Mouse (Mus musculus): ENCODE data around the gene Usp2.

The Usp2 gene

GRCm38 (mm10) chr9:44066785-44067225, at the start of gene Usp2:
Usp2 (plus strand) TSS chr9:44067021.
- DNase-seq: peak; percentile 100

DNA sequence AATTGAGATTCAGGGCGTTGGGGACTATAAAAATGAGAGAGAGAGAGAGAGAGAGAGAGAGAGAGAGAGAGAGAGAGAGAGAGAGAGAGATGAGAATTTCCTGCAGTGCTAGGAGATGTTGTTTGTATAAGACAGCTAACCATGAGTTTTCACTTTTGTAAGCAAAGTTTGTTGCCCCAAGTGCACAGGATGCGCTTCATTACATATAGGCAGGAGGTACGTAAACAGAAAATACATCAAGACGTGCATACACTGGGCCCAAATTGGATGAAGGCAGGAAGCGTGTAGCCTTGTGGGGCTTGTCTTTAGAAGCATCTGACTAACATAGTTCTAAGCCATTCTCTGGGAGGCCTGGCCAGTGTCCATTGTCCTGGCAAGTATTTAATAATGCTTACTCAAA, 49.0 kb upstream of the Usp2 start:
- no peak for DNase-seq

DNA sequence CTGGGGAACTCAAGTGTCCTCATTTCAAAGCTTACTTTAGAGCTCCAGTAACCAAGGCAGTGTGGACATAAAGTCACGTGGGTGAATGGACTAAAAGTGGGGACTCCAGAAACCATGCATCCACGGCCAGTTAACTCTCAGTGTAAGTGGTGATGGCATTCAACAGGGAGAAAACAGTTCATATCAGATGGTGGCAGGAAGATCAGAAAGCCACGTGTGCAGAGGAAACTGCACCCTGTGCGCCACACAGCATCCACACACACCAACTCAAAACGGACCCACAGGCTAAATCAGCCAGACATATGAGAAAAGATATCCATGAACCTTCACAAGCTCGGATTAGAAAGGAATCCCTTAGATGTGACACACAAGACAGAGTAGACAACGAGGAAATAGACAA, 46.8 kb upstream of the Usp2 start:
- DNase-seq: no peak

DNA sequence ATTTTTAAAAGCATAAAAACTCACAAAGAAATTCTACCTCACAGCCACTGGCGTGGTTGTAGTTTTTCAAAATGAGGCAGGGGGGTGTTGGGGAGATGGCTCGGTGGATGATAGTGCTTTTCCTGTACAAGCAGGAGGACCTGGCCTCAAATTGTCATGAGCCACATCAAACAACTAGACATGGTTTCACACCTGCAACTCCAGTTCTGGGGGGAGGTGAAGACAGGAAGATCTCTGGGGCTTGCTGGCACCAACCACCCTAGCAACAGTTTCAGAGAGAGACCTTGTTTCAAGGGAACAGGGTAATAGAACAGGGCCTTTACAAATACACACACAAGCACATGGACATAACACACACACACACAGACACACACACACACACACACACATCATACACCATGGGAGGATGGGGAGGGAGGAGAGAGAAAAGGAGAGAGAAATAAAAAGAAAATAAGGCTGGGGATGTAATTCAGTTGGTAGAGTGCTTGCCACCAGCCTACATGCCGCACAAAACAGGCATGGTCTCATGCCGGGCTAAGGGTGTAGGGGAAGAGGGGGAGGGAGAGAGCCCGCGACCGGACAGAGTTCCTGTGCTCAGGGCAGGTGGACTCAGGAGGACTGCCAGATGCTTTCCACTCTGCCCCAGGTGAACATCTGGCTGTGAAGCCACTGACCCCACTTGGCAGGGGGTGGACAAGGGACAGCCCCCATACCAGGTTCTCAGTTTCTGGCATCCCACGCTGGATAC, 44.5 kb upstream of the Usp2 start:
- no peak for DNase-seq

GRCm38 (mm10) chr9:44024096-44024495, 42.7 kb upstream of the Usp2 start:
- no peak for DNase-seq

GRCm38 (mm10) chr9:44029580-44030236, 37.1 kb upstream of the Usp2 start:
- no peak for DNase-seq

DNA sequence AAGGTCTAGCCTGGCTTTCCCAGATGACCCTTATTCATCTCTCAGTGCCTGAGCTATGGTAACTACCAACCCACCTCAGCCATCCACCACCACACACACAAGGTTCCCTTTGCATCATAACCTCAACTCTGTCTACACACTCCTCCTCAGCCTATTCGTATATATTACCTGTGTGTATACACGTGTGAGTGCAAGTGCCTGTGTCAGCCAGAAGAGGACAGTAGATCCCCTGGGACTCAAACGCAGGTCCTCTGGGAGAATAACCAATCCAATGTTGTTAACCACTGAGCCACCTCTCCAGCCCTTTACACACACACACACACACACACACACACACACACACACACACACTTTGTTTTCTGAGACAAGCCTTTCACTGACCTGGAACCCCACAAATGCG, 36.2 kb upstream of the Usp2 start:
- no peak for DNase-seq

- DNase-seq: no peak
Observed at GRCm38 (mm10) chr9:44031079-44031478, 35.7 kb upstream of the Usp2 start.

DNA sequence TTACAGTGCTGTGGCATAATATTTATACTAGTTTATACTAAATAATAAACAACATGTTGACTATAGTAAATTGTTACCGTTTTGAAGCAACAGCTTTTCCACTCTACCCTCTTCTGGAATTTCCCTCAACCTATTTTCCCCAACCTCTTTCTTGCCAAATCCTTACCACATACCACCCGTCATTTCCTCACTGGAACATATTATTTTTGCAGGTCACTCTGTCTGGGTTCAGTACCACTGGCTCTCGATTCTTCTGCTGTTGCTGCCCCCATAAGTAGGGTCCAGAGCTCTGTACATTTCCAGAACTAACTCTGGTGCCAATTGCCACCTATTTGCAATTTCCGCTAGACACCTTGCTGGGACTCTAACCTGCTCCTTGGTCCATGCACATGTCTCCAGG, 34.9 kb upstream of the Usp2 start:
- no peak for DNase-seq

- DNase-seq: no peak
Observed at GRCm38 (mm10) chr9:44033317-44033716, 33.5 kb upstream of the Usp2 start.

GRCm38 (mm10) chr9:44033957-44034727, 32.7 kb upstream of the Usp2 start:
- no peak for DNase-seq

DNA sequence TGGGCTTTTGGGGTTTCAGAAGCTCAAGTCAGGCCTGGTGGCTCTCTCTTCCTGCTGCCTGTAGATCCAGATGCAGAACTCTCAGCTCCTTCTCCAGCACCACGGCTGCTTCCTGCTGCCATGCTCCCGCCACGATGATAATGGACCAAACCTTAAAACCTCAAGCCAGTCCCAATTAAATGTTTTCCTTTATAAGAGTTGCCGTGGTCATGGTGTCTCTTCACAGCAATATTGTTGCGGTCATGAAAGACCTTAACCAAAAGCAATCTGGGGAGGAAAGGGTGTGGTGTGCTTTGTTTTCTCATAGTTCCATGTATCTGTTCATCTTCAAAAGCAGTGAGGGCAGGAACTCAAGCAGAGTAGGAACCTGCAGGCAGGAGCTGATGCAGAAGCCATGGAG, 29.7 kb upstream of the Usp2 start:
- DNase-seq: no peak

- no peak for DNase-seq
Observed at GRCm38 (mm10) chr9:44041511-44042395, 25.1 kb upstream of the Usp2 start.

- no peak for DNase-seq
Observed at GRCm38 (mm10) chr9:44042396-44042680, 24.5 kb upstream of the Usp2 start.

- peak; percentile 56 for DNase-seq
Observed at GRCm38 (mm10) chr9:44042836-44043707, 23.7 kb upstream of the Usp2 start, which contains the start of gene Thy1. Thy1 (plus strand) TSS chr9:44043384.

- no peak for DNase-seq
Observed at GRCm38 (mm10) chr9:44043708-44044425, 23.0 kb upstream of the Usp2 start.

- peak; percentile 44 for DNase-seq
Observed at GRCm38 (mm10) chr9:44044426-44045157, 22.2 kb upstream of the Usp2 start.

DNA sequence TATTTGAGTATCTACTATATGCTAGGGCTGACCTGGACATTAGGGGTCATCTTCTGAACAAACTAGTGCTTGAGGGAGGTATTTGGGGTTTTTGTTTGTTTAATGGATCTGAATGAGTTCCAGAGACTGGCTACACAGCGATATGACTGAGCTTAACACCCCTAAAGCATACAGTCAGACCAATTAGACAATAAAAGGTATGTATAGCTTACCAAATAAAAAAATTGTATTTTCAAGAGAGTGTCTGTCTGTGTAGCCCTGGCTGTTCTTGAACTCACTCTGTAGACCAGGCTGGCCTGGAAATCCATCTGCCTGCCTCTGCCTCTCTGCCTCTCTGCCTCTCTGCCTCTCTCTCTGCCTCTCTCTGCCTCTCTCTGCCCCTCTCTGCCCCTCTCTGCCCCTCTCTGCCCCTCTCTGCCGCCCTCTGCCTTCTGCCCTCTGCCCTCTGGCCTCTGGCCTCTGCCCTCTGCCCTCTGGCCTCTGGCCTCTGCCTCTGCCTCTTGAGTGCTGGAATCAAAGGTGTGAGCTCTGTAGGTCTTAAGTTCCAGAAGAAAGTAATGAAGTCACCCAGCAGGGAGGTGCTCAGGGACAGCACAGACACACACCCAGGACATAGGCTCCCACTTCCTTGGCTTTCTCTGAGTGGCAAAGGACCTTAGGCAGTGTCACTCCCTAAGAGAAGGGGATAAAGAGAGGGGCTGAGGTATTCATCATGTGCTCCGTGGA, 21.5 kb upstream of the Usp2 start:
- no peak for DNase-seq

DNA sequence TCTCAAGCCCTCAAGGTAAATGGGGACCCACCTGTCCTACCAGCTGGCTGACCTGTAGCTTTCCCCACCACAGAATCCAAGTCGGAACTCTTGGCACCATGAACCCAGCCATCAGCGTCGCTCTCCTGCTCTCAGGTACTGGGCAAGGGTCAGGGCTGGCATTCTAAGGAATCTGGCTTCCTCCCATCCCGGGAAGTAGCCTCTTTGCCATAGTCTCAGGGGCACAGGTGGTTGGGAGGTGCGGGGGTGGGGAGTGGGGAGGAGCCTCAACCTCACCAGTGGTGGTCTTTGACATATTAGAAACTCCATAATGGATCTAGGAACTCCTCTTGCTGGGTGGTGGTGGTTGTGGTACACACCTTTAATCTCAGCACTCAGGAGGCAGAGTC, 20.9 kb upstream of the Usp2 start:
- no peak for DNase-seq

DNA sequence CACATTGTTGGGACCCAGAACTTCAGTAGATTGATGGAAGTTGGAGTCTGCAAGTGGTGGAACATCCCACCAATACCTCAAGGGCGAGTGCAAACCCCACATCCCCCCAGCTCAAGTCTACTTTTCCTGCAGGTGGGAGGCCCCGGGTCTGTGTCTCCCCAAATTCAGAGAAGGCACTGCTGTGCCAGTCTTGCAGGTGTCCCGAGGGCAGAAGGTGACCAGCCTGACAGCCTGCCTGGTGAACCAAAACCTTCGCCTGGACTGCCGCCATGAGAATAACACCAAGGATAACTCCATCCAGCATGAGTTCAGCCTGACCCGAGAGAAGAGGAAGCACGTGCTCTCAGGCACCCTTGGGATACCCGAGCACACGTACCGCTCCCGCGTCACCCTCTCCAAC, 20.4 kb upstream of the Usp2 start:
- DNase-seq: no peak
